Mouse (Mus musculus) forebrain, postnatal 0 days (tissue): ENCODE measurements around the gene Gas2l3. TPM values are rescaled to one million over a fixed set of nuclear protein-coding genes. Genes with fewer than 3 reads are reported as not detected.

Source experiments
- ATAC-seq: fragments of 200-750 bp; cut with Nextera tagmentation; 2 replicates; pipeline ENCODE4 v1.8.0; 2017; ENCODE audit warnings: mild to moderate bottlenecking, moderate library complexity
- DNase-seq: peaks from one replicate; pipeline ENCODE4 v3.0.0-alpha.2; 2015
- H3K27ac ChIP-seq: fragments of 300-500 bp; sonication (generic); 2 replicates; pipeline ENCODE4 v1.5.1; 2014; ENCODE audit warnings: low read depth, mild to moderate bottlenecking, antibody characterized with exemption, low read length, moderate library complexity, mixed read lengths
- H3K27me3 ChIP-seq: fragments of 300-500 bp; sonication (generic); 2 replicates; pipeline ENCODE4 v1.6.1; 2014; ENCODE audit warnings: mild to moderate bottlenecking, low read length, mixed read lengths; ENCODE audit not compliant: insufficient read depth
- H3K36me3 ChIP-seq: fragments of 300-500 bp; sonication (generic); 2 replicates; pipeline ENCODE4 v1.6.1; 2014; ENCODE audit warnings: mild to moderate bottlenecking, moderate library complexity; ENCODE audit not compliant: insufficient read depth
- H3K4me1 ChIP-seq: fragments of 300-500 bp; sonication (generic); 2 replicates; pipeline ENCODE4 v1.6.1; 2014; ENCODE audit warnings: antibody characterized with exemption; ENCODE audit not compliant: insufficient read depth
- H3K4me2 ChIP-seq: fragments of 300-500 bp; sonication (generic); 2 replicates; pipeline ENCODE4 v1.6.1; 2014; ENCODE audit warnings: low read depth, mild to moderate bottlenecking, moderate library complexity
- H3K4me3 ChIP-seq: fragments of 300-500 bp; sonication (generic); 2 replicates; pipeline ENCODE4 v1.5.1; 2014; ENCODE audit warnings: low read depth, low read length, mixed read lengths
- H3K9ac ChIP-seq: fragments of 300-500 bp; sonication (generic); 2 replicates; pipeline ENCODE4 v1.6.1; 2014; ENCODE audit warnings: mild to moderate bottlenecking
- H3K9me3 ChIP-seq: fragments of 300-500 bp; sonication (generic); 2 replicates; pipeline ENCODE4 v1.6.1; 2016; ENCODE audit warnings: low read length
- CTCF ChIP-seq: sonication (generic); IDR thresholded peaks from 2 replicates; pipeline ENCODE4 v1.5.1; 2016; ENCODE audit warnings: antibody characterized with exemption, control low read depth, low read depth
- WGBS: fragments of 180-500 bp; shearing (Covaris S2); extraction: QIAGEN DNeasy Blood & Tissue Kit; methylation state at CpG from one replicate; pipeline ENCODE4 v1.1.7; 2014; 5-methylcytosine and 5-hydroxymethylcytosine counted together
- polyA plus RNA-seq: library from polyadenylated mRNA; unstranded; fragments of >200 nt; fragmentation: Nextera tagmentation; extraction: Ambion mirVana; gene quantifications from 2 replicates; pipeline ENCODE4 v1.2.1, GENCODE M21; 2015
- total RNA-seq: library from RNA; depleted of rRNA; stranded (reverse); fragments of >200 nt; gene quantifications from 2 replicates; pipeline ENCODE4 v1.2.3, GENCODE M21; 2014

The Gas2l3 gene
- total and polyA plus RNA-seq, 2 experiments from 2014 or later, result 3.0 to 6.2 TPM

DNA sequence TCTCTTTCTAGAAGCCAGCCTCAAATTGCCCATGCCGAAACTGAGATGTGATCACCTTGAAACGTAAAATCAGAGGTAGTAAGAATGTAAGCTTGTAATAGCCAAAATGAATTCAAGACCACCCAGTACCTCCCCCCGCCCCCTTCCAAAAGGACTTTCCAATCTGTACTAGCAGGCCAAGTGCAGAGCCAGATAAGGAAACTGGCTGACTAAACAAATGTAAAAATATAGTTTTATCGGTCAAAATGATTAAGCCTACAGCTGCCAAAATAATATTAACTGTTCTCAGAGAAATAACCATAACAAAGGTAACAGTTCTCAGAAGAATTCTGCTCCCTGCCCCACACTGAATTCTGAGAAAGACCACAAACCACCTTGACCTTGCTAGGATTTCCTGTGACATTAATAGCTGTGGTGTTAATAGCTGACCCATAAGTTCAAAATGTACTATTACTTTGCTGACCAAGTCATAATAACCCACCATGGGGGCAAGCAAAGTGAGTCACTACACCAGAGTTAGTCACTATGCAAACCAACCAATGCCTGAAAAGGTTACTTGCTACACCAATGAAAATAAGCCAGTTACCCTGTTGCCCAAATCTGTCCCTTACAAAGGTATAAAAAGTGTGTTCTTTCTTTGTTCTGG lies 21.1 kb upstream of the Gas2l3 start:
- Histone ChIP-seq H3K27me3 (no peaks in the 10 kb centered on the region), H3K36me3 (no peaks in the 10 kb centered on the region), H3K4me3 (no peak overlapping the region), H3K4me1 (no peaks in the 10 kb centered on the region), H3K4me2 (no peak overlapping the region), H3K9me3 (0 out of 2 replicates have a peak, but pooled peaks cover 2% of the 10 kb centered on the region), H3K9ac (no peak overlapping the region), H3K27ac (no peak overlapping the region)
- ATAC-seq (no peak), DNase-seq (no peak)
- TF ChIP-seq CTCF, result no peak
- WGBS, result 87% methylated on average over 4 of the region's 4 CpGs

DNA sequence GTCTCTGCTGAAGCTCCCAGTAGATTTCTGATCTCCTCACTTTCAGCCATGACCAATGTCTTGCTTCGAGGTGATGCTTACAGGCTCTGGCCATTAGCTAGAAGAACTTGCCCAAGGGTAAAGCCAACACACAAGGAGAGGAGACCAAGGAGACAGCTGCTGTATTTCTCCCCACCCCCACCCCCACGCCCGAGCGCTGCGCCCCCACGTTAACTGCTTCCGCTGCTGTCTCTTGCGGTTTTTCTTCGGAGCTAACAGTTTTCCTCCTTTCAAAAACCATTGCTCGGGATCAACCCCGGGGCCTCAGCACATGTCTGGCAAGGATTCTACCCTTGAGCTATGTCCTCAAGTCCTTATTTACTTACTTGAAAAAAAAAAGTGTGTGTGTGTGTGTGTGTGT lies 19.1 kb upstream of the Gas2l3 start:
- TF ChIP-seq CTCF, result no peak
- 83% methylated on average over 11 of the region's 11 CpGs for WGBS
- no peaks in the 10 kb centered on the region for H3K27me3 ChIP-seq
- H3K4me1 ChIP-seq, result no peaks in the 10 kb centered on the region
- DNase-seq (no peak), ATAC-seq (no peak)
- H3K4me2 ChIP-seq, result no peak overlapping the region
- no peak overlapping the region for H3K9ac ChIP-seq
- no peaks in the 10 kb centered on the region for H3K9me3 ChIP-seq
- H3K27ac ChIP-seq, result no peak overlapping the region
- H3K36me3 ChIP-seq, result no peaks in the 10 kb centered on the region
- H3K4me3 ChIP-seq, result no peak overlapping the region

DNA sequence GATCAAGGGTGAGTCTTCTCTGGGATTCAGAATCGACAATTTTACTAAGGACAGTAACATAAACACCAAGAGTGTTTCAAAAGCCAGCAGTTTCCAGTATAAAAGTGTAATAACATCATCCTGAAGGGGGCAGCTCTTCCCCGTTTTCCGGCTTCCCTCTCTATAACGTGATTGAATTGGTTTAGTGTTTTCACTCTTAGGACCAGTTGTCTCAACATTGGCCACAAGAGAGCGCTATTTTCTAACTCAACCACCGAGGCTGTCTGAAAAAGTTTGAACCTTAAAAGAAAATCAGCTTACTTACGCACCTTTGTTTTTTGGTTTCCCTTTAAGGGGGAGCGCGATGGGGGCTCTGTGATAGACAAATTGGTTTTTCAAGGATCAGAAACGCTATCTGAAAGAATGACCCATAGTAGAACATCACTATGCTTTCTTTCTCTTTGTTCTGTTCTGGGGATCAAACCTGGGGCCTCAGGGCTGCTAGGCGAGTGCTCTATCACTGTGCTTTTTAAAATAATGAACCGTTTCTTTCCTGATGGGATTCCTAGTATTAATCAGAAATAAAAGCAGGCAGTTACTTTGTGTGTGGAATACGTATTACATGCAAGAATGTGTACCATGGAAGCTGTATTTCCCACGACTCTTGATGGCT lies 18.2 kb upstream of the Gas2l3 start:
- 17% methylated on average over 14 of the region's 14 CpGs for WGBS
- ATAC-seq, result peak; percentile 92
- no peaks in the 10 kb centered on the region for H3K27me3 ChIP-seq
- peak; percentile 87 for TF ChIP-seq CTCF
- peak; percentile 95 for DNase-seq
- H3K27ac ChIP-seq, result no peak overlapping the region
- no peaks in the 10 kb centered on the region for H3K9me3 ChIP-seq
- no peak overlapping the region for H3K9ac ChIP-seq
- H3K4me3 ChIP-seq, result no peak overlapping the region
- no peak overlapping the region for H3K4me2 ChIP-seq
- no peaks in the 10 kb centered on the region for H3K4me1 ChIP-seq
- H3K36me3 ChIP-seq, result no peaks in the 10 kb centered on the region

DNA sequence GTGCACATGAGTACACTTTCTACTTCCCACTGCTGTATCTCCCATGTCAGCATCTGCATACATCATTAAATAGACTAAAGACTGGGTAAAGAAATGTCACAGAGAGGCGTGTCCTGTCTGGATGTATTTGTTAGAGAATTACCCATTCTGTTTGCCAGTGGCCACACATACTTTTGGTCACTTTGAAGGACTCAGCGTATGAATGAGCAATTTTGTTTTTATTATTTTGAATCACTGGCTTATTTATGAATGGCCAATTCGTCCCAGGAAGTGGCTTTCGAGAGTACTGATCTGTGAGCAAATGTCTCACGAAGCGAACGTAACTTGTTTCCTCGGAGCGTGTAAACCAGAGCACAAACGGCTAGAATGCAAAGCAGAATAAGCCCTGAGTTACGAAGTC lies 17.2 kb upstream of the Gas2l3 start:
- H3K9ac ChIP-seq, result no peak overlapping the region
- WGBS, result 65% methylated on average over 11 of the region's 11 CpGs
- no peak for ATAC-seq
- no peaks in the 10 kb centered on the region for H3K4me1 ChIP-seq
- no peak overlapping the region for H3K27ac ChIP-seq
- H3K27me3 ChIP-seq, result no peaks in the 10 kb centered on the region
- no peak for DNase-seq
- no peak overlapping the region for H3K4me3 ChIP-seq
- TF ChIP-seq CTCF, result no peak
- H3K36me3 ChIP-seq, result no peaks in the 10 kb centered on the region
- no peak overlapping the region for H3K4me2 ChIP-seq
- no peaks in the 10 kb centered on the region for H3K9me3 ChIP-seq

DNA sequence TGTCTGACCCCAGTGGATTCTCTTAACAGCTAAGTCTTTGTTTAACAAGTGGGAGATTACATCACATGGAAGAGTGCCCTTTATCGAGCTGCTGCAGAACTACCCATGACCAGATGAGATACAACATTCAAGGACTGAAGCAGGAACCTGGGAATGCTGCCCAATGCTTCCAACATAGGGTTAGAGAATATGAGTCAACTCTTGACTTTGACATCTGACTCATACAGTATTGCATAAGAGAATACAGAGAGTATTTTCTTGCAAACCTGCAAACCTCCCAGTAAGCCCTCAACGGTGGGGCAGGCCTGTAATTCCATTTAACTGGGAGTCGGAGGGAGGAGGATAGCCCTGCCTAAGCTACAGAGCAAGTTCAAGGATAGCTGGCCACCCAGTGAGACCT lies 15.0 kb upstream of the Gas2l3 start:
- no peaks in the 10 kb centered on the region for H3K9me3 ChIP-seq
- no peak overlapping the region for H3K4me3 ChIP-seq
- WGBS, result 75% methylated on average over 3 of the region's 3 CpGs
- H3K27ac ChIP-seq, result no peak overlapping the region
- no peaks in the 10 kb centered on the region for H3K36me3 ChIP-seq
- H3K27me3 ChIP-seq, result no peaks in the 10 kb centered on the region
- ATAC-seq (no peak), DNase-seq (no peak)
- no peak overlapping the region for H3K9ac ChIP-seq
- H3K4me2 ChIP-seq, result no peak overlapping the region
- H3K4me1 ChIP-seq, result no peaks in the 10 kb centered on the region
- TF ChIP-seq CTCF, result no peak

DNA sequence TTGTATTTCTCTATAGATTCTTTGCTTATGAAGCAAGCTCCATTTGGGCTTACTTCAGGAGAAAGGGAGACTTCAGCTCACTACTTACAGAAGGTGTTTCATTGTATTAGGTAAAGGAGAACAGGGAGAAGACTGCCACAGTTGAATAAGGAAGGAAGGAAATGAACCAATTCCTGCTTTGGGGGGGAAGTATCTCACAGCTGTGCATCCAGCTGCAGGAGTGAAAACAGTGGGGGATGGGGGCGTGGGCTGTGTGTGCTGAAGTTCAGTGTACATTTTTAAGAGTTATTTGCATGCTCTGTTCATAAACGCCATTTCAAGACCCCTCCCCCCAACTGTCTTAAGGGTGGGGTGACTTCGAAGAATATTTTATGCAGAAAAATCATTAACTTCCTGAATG lies 10.0 kb upstream of the Gas2l3 start:
- H3K4me2 ChIP-seq, result no peak overlapping the region
- 0 out of 2 replicates have a peak, but pooled peaks cover 3% of the 10 kb centered on the region for H3K4me1 ChIP-seq
- no peak overlapping the region for H3K4me3 ChIP-seq
- ATAC-seq (no peak), DNase-seq (no peak)
- WGBS, result 82% methylated on average over 3 of the region's 3 CpGs
- no peak overlapping the region for H3K27ac ChIP-seq
- no peak overlapping the region for H3K9ac ChIP-seq
- H3K9me3 ChIP-seq, result no peaks in the 10 kb centered on the region
- H3K27me3 ChIP-seq, result no peaks in the 10 kb centered on the region
- no peak for TF ChIP-seq CTCF
- no peaks in the 10 kb centered on the region for H3K36me3 ChIP-seq

DNA sequence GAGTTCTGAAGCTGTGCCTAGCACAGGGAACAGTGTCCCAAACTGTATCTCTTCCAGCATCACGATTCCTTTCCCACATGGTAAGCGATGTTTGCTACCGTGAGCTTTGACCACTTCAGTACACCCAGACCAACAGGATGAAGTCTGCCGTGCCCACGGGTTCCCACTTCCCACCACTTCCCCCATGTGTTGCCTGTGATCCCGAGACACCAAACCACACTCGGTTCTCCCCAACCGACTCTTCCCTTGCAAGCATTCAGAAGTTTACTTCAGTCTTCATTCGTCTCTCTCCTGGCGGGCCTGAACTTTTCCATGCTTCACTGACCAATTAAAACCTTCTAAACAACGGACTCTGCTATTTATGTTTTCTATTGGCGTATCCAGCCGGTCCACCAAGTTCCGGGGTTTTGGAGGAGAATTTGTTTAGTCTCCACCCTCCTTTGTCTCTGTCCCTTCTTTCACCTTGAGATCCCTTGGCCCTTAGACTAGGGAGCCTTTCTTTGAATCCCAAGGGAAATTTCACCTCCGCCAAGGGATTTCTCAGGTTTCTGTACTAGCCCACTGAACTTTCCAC lies 9.4 kb upstream of the Gas2l3 start:
- Histone ChIP-seq H3K9me3 (no peaks in the 10 kb centered on the region), H3K36me3 (no peaks in the 10 kb centered on the region), H3K9ac (no peak overlapping the region), H3K4me3 (no peak overlapping the region), H3K4me1 (0 out of 2 replicates have a peak, but pooled peaks cover 3% of the 10 kb centered on the region), H3K27ac (no peak overlapping the region), H3K27me3 (no peaks in the 10 kb centered on the region), H3K4me2 (no peak overlapping the region)
- DNase-seq (no peak), ATAC-seq (no peak)
- WGBS, result 84% methylated on average over 15 of the region's 15 CpGs
- TF ChIP-seq CTCF, result no peak
